Mouse (Mus musculus): Measurements from ENCODE around the gene Pip5k1c.

DNA sequence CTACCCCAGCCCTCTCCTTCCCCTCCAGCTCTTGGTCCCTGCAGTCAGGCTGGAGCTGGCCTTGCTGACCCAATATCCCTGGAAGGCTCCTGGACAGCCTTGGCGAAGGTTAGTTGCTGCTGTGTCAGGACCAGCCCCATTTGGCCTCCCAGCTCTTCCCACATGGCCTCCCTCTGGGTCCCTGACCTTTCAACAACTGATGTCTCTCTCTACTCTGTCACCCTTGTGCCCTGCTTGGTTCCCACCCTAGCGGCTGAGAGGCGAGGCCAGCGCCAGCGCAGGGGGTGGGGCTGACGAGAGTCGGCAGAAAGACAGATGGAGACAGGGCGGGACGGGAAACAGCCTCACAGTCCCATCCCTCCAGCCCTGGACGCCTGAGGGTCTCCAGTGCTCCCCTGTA lies 35.6 kb downstream of the Pip5k1c start, which contains the start of gene Tbxa2r:
- TF ChIP-seq CTCF (IDR thresholded peaks at IDR 0.05; ENCODE audit: borderline replicate concordance, control insufficient read depth, extremely low read depth, insufficient read depth, low read length, poor library complexity), result peak; percentile 65; the same call in 1 of the 2 replicates
- peak; percentile 47; the same call in 1 of the 2 replicates for TF ChIP-seq POLR2A (IDR thresholded peaks at IDR 0.05; ENCODE audit: control insufficient read depth, extremely low read depth, insufficient read depth, low read length, poor library complexity)
